Mouse (Mus musculus) C2C12 (cell line): ENCODE measurements at regions not wholly inside any gene's neighbourhood (a gene's known extent, or its start where the extent isn't known, plus 50 kb on each side); places are given as distances from the start of the nearest gene placed in this dataset.

Experiments used
- H3K27me3 ChIP-seq: one replicate; pipeline ENCODE4 v1.6.1; 2011; ENCODE audit not compliant: control insufficient read depth, insufficient read depth, insufficient read length
- H3K36me3 ChIP-seq: one replicate; pipeline ENCODE4 v1.6.1; 2011; ENCODE audit not compliant: control insufficient read depth, insufficient read depth
- H3K4me3 ChIP-seq: one replicate; pipeline ENCODE4 v1.5.1; 2011; ENCODE audit warnings: mild to moderate bottlenecking, control low read depth; ENCODE audit not compliant: poor library complexity, insufficient read depth, severe bottlenecking
- H3K79me2 ChIP-seq: one replicate; pipeline ENCODE4 v1.6.1; 2011; ENCODE audit not compliant: control insufficient read depth, insufficient read depth
- H3K79me3 ChIP-seq: one replicate; pipeline ENCODE4 v1.6.1; 2011; ENCODE audit warnings: low read depth, control low read depth
- H3ac ChIP-seq: one replicate; pipeline ENCODE3; 2011; ENCODE audit warnings: low read depth; ENCODE audit not compliant: control insufficient read depth, insufficient read length
- CEBPB ChIP-seq: IDR thresholded peaks from one replicate; pipeline ENCODE4 v1.6.1; 2011; ENCODE audit warnings: low read depth, mild to moderate bottlenecking, control low read depth, moderate library complexity
- CTCF ChIP-seq: IDR thresholded peaks from one replicate; pipeline ENCODE4 v1.5.1; 2011; ENCODE audit not compliant: control insufficient read depth, insufficient read depth, insufficient read length
- FOSL1 ChIP-seq: IDR thresholded peaks from one replicate; pipeline ENCODE4 v1.8.0; 2011; ENCODE audit warnings: mild to moderate bottlenecking, low read length; ENCODE audit not compliant: poor library complexity, insufficient read depth, severe bottlenecking
- MAX ChIP-seq: IDR thresholded peaks from one replicate; pipeline ENCODE4 v1.6.1; 2011; ENCODE audit warnings: mild to moderate bottlenecking, control low read depth
- MYOD1 ChIP-seq: IDR thresholded peaks from one replicate; pipeline ENCODE4 v1.6.1; 2011; ENCODE audit warnings: low read depth; ENCODE audit not compliant: control insufficient read depth, insufficient read length
- MYOG ChIP-seq: IDR thresholded peaks from one replicate; pipeline ENCODE4 v1.6.1; 2011; ENCODE audit not compliant: control insufficient read depth, insufficient read length; ENCODE audit errors: extremely low read depth
- USF1 ChIP-seq: IDR thresholded peaks from one replicate; pipeline ENCODE4 v1.6.1; 2011; ENCODE audit warnings: low read depth, mild to moderate bottlenecking, control low read depth, moderate library complexity

DNA sequence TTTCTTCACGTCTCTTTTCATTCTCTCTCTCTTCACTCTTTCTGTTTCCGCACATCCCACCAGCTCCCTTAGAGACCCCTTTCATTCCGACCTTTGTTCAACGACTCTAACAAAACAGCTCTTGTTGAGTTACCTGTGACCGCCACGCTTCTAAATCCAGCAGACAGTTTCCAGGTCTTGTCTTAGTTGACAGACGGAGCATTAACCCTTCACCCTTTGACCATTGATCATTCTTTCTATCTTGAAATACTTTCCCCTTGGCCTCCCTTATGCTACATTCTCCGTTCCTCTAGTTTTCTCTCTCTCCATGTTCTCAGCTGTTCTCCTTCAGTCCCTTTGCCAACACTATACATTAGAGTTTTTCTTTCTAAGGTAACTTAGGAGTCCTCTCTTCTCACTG is 196.2 kb downstream of the Fzd1 start:
- no peak for TF ChIP-seq CEBPB
- TF ChIP-seq MYOD1: no peak
- no peak for TF ChIP-seq CTCF
- TF ChIP-seq MAX: no peak
- no peak for TF ChIP-seq FOSL1
- TF ChIP-seq USF1: no peak
- TF ChIP-seq MYOG: no peak
- Histone ChIP-seq H3K79me2 (no peaks in the 10 kb centered on the region), H3K79me3 (no peaks in the 10 kb centered on the region), H3K36me3 (no peaks in the 10 kb centered on the region), H3ac (no peak overlapping the region), H3K27me3 (no peaks in the 10 kb centered on the region), H3K4me3 (no peak overlapping the region)

DNA sequence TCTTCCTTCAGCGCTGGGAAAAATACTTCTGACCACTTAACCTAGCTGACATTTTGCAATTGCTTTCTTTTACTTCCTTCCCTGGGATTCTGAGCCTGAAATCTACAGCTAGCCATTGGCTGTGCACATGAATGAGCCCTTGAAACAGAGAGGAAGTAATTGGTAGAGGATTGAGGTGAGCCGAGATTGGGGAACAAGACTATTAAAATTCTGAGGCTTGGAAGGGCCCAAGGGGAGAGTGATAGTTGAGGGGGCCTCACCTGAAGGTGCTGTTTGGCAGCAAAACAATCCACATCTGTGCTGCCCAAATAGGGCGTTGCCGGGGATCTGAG is 196.7 kb downstream of the Fzd1 start:
- Histone ChIP-seq H3K4me3 (no peak overlapping the region), H3K79me2 (no peaks in the 10 kb centered on the region), H3K27me3 (no peaks in the 10 kb centered on the region), H3K79me3 (no peaks in the 10 kb centered on the region), H3K36me3 (no peaks in the 10 kb centered on the region), H3ac (no peak overlapping the region)
- TF ChIP-seq MYOD1 (no peak), USF1 (no peak), MAX (no peak), FOSL1 (no peak), CTCF (no peak), MYOG (no peak), CEBPB (no peak)

DNA sequence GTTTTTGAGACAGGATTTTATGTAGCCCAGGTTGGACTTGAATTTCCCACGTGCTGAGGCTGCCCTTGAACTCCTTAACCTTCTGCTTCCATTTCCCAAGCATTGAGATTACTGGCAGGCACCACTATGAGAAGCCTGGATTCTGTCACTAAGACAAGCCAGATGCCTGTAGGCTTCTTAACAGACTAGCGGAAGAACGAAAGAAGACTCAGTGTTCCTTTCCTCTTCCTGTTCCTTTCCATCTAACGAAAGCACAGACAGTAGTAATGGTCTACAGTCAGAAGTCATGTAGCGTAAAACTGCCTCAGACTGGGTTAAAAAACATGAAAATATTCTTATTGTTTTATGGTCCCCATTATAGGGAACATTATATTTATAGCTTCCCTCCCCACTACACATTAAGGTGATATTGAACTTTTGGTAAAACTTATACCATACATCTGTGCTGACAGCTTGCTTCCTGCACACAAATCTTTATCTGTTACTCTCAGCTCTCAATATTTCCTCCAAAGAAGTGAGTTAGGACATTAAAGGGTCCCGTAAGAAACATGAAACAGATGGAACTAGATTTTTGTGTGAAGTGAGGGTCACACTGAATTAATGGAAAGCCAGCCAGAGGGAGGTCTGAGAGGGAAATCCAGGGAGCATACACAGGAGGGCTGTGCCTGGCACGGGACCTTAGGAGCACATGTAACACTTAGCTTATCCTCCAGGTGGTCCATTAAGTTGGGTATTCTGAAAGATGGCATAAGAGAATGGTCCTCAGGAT is 197.3 kb downstream of the Fzd1 start:
- no peaks in the 10 kb centered on the region for H3K27me3 ChIP-seq
- no peaks in the 10 kb centered on the region for H3K79me3 ChIP-seq
- no peak overlapping the region for H3ac ChIP-seq
- H3K4me3 ChIP-seq: no peak overlapping the region
- no peaks in the 10 kb centered on the region for H3K79me2 ChIP-seq
- H3K36me3 ChIP-seq: no peaks in the 10 kb centered on the region
- TF ChIP-seq MYOD1 (no peak), FOSL1 (no peak), USF1 (no peak), CTCF (no peak), MAX (no peak), MYOG (no peak), CEBPB (no peak)

DNA sequence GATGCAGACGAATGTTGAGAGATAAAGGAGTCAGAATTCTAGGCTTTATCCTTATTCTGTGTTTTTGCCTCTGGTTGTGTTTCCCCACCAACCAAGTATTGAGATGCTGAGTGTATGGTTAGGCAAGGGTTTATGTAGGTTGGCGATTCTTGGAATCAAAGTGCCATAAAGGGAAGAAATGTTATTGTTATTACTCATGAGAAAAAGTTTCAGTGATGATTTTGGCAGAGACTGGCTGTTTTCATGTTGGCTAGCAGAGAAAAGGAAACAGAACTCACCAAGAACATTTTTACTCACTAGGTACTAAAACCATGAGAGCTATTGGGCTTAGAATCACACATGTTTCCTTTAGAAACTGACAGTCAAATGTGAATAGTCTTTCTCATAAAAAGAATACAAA is 202.9 kb downstream of the Fzd1 start:
- Histone ChIP-seq H3K36me3 (no peaks in the 10 kb centered on the region), H3K79me2 (no peaks in the 10 kb centered on the region), H3K27me3 (no peaks in the 10 kb centered on the region), H3ac (no peak overlapping the region), H3K4me3 (no peak overlapping the region), H3K79me3 (no peaks in the 10 kb centered on the region)
- no peak for TF ChIP-seq FOSL1
- TF ChIP-seq MYOG: no peak
- no peak for TF ChIP-seq MAX
- no peak for TF ChIP-seq CTCF
- TF ChIP-seq CEBPB: no peak
- no peak for TF ChIP-seq MYOD1
- TF ChIP-seq USF1: no peak

DNA sequence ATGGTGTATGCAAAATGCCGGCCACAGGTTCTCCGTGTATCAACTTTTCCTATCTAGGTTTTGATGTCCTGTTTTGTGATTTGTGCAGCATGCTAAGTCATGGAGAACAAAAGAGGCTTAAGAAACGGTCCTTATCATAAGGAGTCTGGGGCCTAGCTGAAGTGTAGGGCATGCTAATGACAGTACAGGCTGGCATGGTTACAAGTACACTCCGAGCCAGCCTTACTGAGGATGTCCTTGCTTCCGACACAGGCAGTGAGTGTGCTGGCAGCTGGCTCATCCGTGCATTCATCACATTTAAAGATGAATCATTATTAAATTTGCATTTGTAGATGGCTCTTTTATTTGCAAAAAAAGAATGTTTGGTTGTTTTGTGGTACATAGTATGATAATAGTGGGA is 219.3 kb downstream of the Fzd1 start:
- Histone ChIP-seq H3K36me3 (no peaks in the 10 kb centered on the region), H3ac (no peak overlapping the region), H3K27me3 (no peaks in the 10 kb centered on the region), H3K4me3 (no peak overlapping the region), H3K79me3 (no peaks in the 10 kb centered on the region), H3K79me2 (no peaks in the 10 kb centered on the region)
- no peak for TF ChIP-seq CTCF

DNA sequence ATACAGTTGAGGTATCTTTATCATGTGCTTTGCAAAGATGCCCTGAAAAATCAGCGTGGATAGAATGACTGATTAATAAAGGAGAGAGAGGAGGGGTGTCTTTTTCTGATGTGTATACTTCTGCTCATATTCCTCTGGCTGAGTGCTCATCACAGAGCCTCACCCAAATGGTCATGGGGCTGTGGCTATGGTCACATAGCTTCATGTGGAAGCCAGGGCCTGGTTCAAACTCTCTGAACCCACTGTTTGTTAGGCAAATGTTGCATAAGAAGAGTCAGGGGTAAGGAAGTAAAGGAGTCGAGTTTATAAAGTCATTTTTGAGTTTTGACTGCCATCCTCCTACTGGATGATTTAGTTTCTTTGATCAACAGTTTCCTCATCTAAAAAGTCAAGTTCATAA is 221.0 kb downstream of the Fzd1 start:
- no peaks in the 10 kb centered on the region for H3K27me3 ChIP-seq
- H3K79me3 ChIP-seq: no peaks in the 10 kb centered on the region
- H3K36me3 ChIP-seq: no peaks in the 10 kb centered on the region
- H3ac ChIP-seq: no peak overlapping the region
- H3K79me2 ChIP-seq: no peaks in the 10 kb centered on the region
- TF ChIP-seq CTCF (no peak), MYOG (no peak), FOSL1 (no peak), MYOD1 (no peak), USF1 (no peak)
- no peak overlapping the region for H3K4me3 ChIP-seq
